Mouse (Mus musculus): ENCODE results near the gene Lrpprc.

DNA sequence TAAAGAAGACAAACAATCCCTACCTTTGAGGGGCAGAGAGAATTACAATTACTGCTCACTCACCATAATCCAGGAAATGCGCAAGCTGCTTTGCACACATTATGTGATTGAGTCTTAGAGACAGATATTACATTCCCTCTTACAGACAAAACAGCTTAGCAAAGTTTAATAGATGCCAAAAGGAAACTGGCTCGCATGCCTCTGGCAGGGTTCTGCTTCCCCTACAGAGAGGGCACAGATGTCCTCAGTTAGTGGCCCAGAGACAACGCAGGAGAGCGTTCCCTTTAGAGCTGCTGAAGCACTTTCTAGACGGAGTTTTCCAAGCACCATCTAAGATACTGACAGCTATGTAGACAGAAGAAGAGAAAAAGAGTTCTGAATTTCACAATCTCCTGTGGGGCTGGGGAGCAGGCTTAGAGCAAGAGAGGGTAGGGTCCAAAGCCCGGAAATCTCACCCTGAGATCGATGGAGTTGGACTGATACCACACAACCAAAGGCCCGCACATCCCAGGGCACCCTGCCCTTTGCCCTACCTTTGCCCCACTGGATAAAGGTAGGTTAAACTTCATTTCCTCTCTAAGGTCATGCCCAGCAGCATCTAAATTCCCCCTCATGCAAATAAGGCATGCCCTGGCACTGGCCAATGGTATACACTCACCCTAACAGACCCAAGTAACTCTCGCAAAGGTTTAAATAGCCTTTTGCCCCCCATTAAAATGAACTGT, 52.4 kb downstream of the Lrpprc start:
- no peak for TF ChIP-seq CTCF (IDR thresholded peaks at IDR 0.05; ENCODE audit: low read depth)
- TF ChIP-seq EP300 (IDR thresholded peaks at IDR 0.05; ENCODE audit: low read depth), result no peak
